Mouse (Mus musculus) thymus, postnatal 10 days (tissue): ENCODE results near the gene Opalin.

Source experiments
- DNase-seq, 2 experiments: peaks; one replicate each; pipeline ENCODE4 v3.0.0; 2021; ENCODE audit warnings: low spot score in 2 of 2

Gene Opalin

GRCm38 (mm10) chr19:41076906-41077305 is at the start of gene Opalin:
Gene Opalin, minus strand, starts transcription at chr19:41077113.
- DNase-seq: no peak

- no peak for DNase-seq
Observed at GRCm38 (mm10) chr19:41123009-41123408, 46.1 kb upstream of the Opalin start.

GRCm38 (mm10) chr19:41119924-41120323 is 43.0 kb upstream of the Opalin start:
- DNase-seq: no peak

- no peak for DNase-seq
Observed at GRCm38 (mm10) chr19:41118346-41118745, 41.4 kb upstream of the Opalin start.

- no peak for DNase-seq
Observed at GRCm38 (mm10) chr19:41117334-41117733, 40.4 kb upstream of the Opalin start.

GRCm38 (mm10) chr19:41114611-41115010 is 37.7 kb upstream of the Opalin start:
- DNase-seq: no peak

- DNase-seq: no peak
Observed at GRCm38 (mm10) chr19:41113911-41114531, 37.1 kb upstream of the Opalin start.

- DNase-seq: no peak
Observed at GRCm38 (mm10) chr19:41112609-41113008, 35.7 kb upstream of the Opalin start.

- DNase-seq: no peak
Observed at GRCm38 (mm10) chr19:41109991-41110390, 33.1 kb upstream of the Opalin start.

GRCm38 (mm10) chr19:41109496-41109895 is 32.6 kb upstream of the Opalin start:
- no peak for DNase-seq

GRCm38 (mm10) chr19:41108666-41109065 is 31.8 kb upstream of the Opalin start:
- no peak for DNase-seq

GRCm38 (mm10) chr19:41107530-41107929 is 30.6 kb upstream of the Opalin start:
- DNase-seq: no peak

- DNase-seq: no peak
Observed at GRCm38 (mm10) chr19:41104922-41105321, 28.0 kb upstream of the Opalin start.

GRCm38 (mm10) chr19:41101390-41101789 is 24.5 kb upstream of the Opalin start:
- DNase-seq: no peak

GRCm38 (mm10) chr19:41100863-41101262 is 23.9 kb upstream of the Opalin start:
- DNase-seq: no peak

- no peak for DNase-seq
Observed at GRCm38 (mm10) chr19:41097038-41097437, 20.1 kb upstream of the Opalin start.

GRCm38 (mm10) chr19:41091901-41092300 is 15.0 kb upstream of the Opalin start:
- DNase-seq: no peak

- peak in 1 of 2 experiments; percentile 67 for DNase-seq
Observed at GRCm38 (mm10) chr19:41089833-41090232, 12.9 kb upstream of the Opalin start.

- peak in 1 of 2 experiments; percentile 33 for DNase-seq
Observed at GRCm38 (mm10) chr19:41088491-41088890, 11.6 kb upstream of the Opalin start.

GRCm38 (mm10) chr19:41087901-41088300 is 11.0 kb upstream of the Opalin start:
- no peak for DNase-seq

- peak; percentile 34 to 70 for DNase-seq
Observed at GRCm38 (mm10) chr19:41086700-41087099, 9.8 kb upstream of the Opalin start.

GRCm38 (mm10) chr19:41086289-41086688 is 9.4 kb upstream of the Opalin start:
- no peak for DNase-seq

- no peak for DNase-seq
Observed at GRCm38 (mm10) chr19:41083646-41084045, 6.7 kb upstream of the Opalin start.

- no peak for DNase-seq
Observed at GRCm38 (mm10) chr19:41081589-41081988, 4.7 kb upstream of the Opalin start.
